Mouse (Mus musculus) liver, adult 2 months (tissue): ENCODE results near the gene Tex2.

ENCODE experiments used
- CTCF ChIP-seq: fragments of 200-500 bp; IDR thresholded peaks from 2 replicates; pipeline ENCODE4 v1.5.1; 2011; ENCODE audit warnings: low read depth, low read length, control low read depth
- POLR2A ChIP-seq: fragments of 200-500 bp; IDR thresholded peaks from 2 replicates; pipeline ENCODE4 v1.6.1; 2011; ENCODE audit warnings: low read length, control low read depth; ENCODE audit not compliant: insufficient read depth; ENCODE audit errors: extremely low read depth

GRCm38 (mm10) chr11:106587786-106588519 is 25.3 kb downstream of the Tex2 start:
- TF ChIP-seq CTCF (no peak), POLR2A (no peak)
